Comparison of ENCODE assay signal across 22 mouse cellular contexts in genomic region chr5:100097967-100098366, GRCm38 (mm10).
"Had no signal": no experiment of that assay in that cellular context is flagged by ENCODE, and none has a peak within 500 bp of the region (broad histone marks: within the 10 kb centered on the region; RNA-seq: fewer than 3 reads in every experiment).

No protein-coding gene starts in this region.

- ATAC-seq: hindbrain, embryonic 16.5 days; hindbrain, postnatal 0 days; inflammation-experienced regulatory T-cells, adult 6 months; intestine, embryonic 15.5 days; intestine, embryonic 16.5 days; intestine, postnatal 0 days had no signal

- DNase-seq: heart, postnatal 10 days; heart, postnatal 14 days; heart, postnatal 36 days; heart, postnatal 4 days; kidney, adult 11 months; kidney, adult 18-20 months; kidney, adult 2 months; kidney, adult 8-10 months; kidney, adult 9 months; kidney, postnatal 10 days; kidney, postnatal 14 days; kidney, postnatal 25 days; kidney, postnatal 36 days; kidney, postnatal 4 days; layer of hippocampus, adult 9-11 months; layer of hippocampus, postnatal 36 days had no signal
